Mouse (Mus musculus): ENCODE data around the gene Prdx5. TPM values are rescaled to one million over a fixed set of nuclear protein-coding genes. Genes with fewer than 3 reads are reported as not detected.

The Prdx5 gene
- total and polyA plus RNA-seq, 3 experiments: 130 to 246 TPM; not detected in 1

GRCm38 (mm10) chr19:6937541-6938465 is 27.9 kb upstream of the Prdx5 start:
- Histone ChIP-seq H3K9me3 (replicated peaks; ENCODE audit: insufficient read depth, low read length) (no peaks in the 10 kb centered on the region), H3K4me1 (ENCODE audit: control insufficient read depth in 1 of 2, insufficient read depth in 2 of 2, low read length in 2 of 2) (peaks cover 0 to 8% of the 10 kb centered on the region in 2 experiments; a peak in 2 of 4 replicates), H3K27me3 (ENCODE audit: control insufficient read depth in 1 of 2, insufficient read depth in 2 of 2, low read length in 2 of 2) (no peaks in the 10 kb centered on the region), H3K4me3 (ENCODE audit: control insufficient read depth in 1 of 2, insufficient read depth in 1 of 2, low read depth in 2 of 2, low read length in 2 of 2) (no peak overlapping the region), H3K36me3 (ENCODE audit: control insufficient read depth in 1 of 2, insufficient read depth in 2 of 2, low read length in 2 of 2) (peaks cover 0 to 2% of the 10 kb centered on the region in 2 experiments; a peak in 1 of 4 replicates), H3K79me2 (ENCODE audit: control insufficient read depth, insufficient read depth, low read length, poor library complexity) (peaks cover 8% of the 10 kb centered on the region; the same call in 1 of the 2 replicates), H3K9ac (ENCODE audit: control insufficient read depth, low read depth, low read length, poor library complexity, severe bottlenecking) (no peak overlapping the region), H3K27ac (ENCODE audit: control insufficient read depth, low read depth, low read length) (no peak overlapping the region)
- no peak for TF ChIP-seq ELF1 (IDR thresholded peaks at IDR 0.05; ENCODE audit: low read depth, low read length)
- no peak for TF ChIP-seq ETS1 (IDR thresholded peaks at IDR 0.05; ENCODE audit: low read depth, low read length)
- no peak for TF ChIP-seq ZC3H11A (IDR thresholded peaks at IDR 0.05; ENCODE audit: low read depth, low read length)
- TF ChIP-seq BHLHE40 (IDR thresholded peaks at IDR 0.05; ENCODE audit: borderline replicate concordance, low read depth, low read length): no peak
- no peak for TF ChIP-seq KAT2A (conservative IDR thresholded peaks at IDR 0.05; ENCODE audit: low read depth, low read length)
- no peak for TF ChIP-seq GATA1 (IDR thresholded peaks at IDR 0.05; ENCODE audit: low read depth, low read length)
- no peak for TF ChIP-seq ZNF384 (IDR thresholded peaks at IDR 0.05; ENCODE audit: low read depth, low read length)
- no peak for TF ChIP-seq UBTF (IDR thresholded peaks at IDR 0.05; ENCODE audit: borderline replicate concordance, insufficient read depth, low read depth, low read length)
- no peak for TF ChIP-seq MEF2A (IDR thresholded peaks at IDR 0.05; ENCODE audit: extremely low read depth, insufficient replicate concordance, low read depth, low read length, poor library complexity, severe bottlenecking)
- no peak for TF ChIP-seq RCOR1 (IDR thresholded peaks at IDR 0.05; ENCODE audit: low read depth, low read length)
- TF ChIP-seq RAD21 (IDR thresholded peaks at IDR 0.05; ENCODE audit: low read depth, low read length): no peak
- no peak for TF ChIP-seq NRF1 (IDR thresholded peaks at IDR 0.05; ENCODE audit: insufficient read depth, low read depth, low read length, poor library complexity, severe bottlenecking)
- TF ChIP-seq POLR2AphosphoS5 (IDR thresholded peaks at IDR 0.05; ENCODE audit: borderline replicate concordance, low read depth, low read length): no peak
- no peak for TF ChIP-seq MYC (IDR thresholded peaks at IDR 0.05; ENCODE audit: low read depth, low read length)
- TF ChIP-seq CHD2 (IDR thresholded peaks at IDR 0.05; ENCODE audit: low read length): no peak
- TF ChIP-seq HCFC1 (IDR thresholded peaks at IDR 0.05; ENCODE audit: low read depth, low read length): no peak
- no peak for TF ChIP-seq MAFK (IDR thresholded peaks at IDR 0.05; ENCODE audit: borderline replicate concordance, low read depth, low read length)
- DNase-seq (ENCODE audit: low read depth, low spot score): no peak

GRCm38 (mm10) chr19:6936299-6936698 is 26.4 kb upstream of the Prdx5 start:
- Histone ChIP-seq H3K9ac (ENCODE audit: control insufficient read depth, low read depth, low read length, poor library complexity, severe bottlenecking) (no peak overlapping the region), H3K79me2 (ENCODE audit: control insufficient read depth, insufficient read depth, low read length, poor library complexity) (peaks cover 3% of the 10 kb centered on the region; the same call in 1 of the 2 replicates), H3K27me3 (ENCODE audit: control insufficient read depth in 1 of 2, insufficient read depth in 2 of 2, low read length in 2 of 2) (no peaks in the 10 kb centered on the region), H3K36me3 (ENCODE audit: control insufficient read depth in 1 of 2, insufficient read depth in 2 of 2, low read length in 2 of 2) (peaks cover 0 to 2% of the 10 kb centered on the region in 2 experiments; a peak in 1 of 4 replicates), H3K4me3 (ENCODE audit: control insufficient read depth in 1 of 2, insufficient read depth in 1 of 2, low read depth in 2 of 2, low read length in 2 of 2) (no peak overlapping the region), H3K4me1 (ENCODE audit: control insufficient read depth in 1 of 2, insufficient read depth in 2 of 2, low read length in 2 of 2) (peaks cover 0 to 6% of the 10 kb centered on the region in 2 experiments; a peak in 2 of 4 replicates), H3K27ac (ENCODE audit: control insufficient read depth, low read depth, low read length) (no peak overlapping the region), H3K9me3 (replicated peaks; ENCODE audit: insufficient read depth, low read length) (no peaks in the 10 kb centered on the region)
- TF ChIP-seq TAL1 (IDR thresholded peaks at IDR 0.05; ENCODE audit: low read length): no peak
- peak; percentile 56 for TF ChIP-seq SMC3 (IDR thresholded peaks at IDR 0.05; ENCODE audit: low read depth, low read length)
- TF ChIP-seq MXI1 (IDR thresholded peaks at IDR 0.05; ENCODE audit: low read depth, low read length): no peak
- no peak for TF ChIP-seq HCFC1 (IDR thresholded peaks at IDR 0.05; ENCODE audit: low read depth, low read length)
- TF ChIP-seq RAD21 (IDR thresholded peaks at IDR 0.05; ENCODE audit: low read depth, low read length): peak; percentile 56
- peak; percentile 54 to 72 (median 56) for TF ChIP-seq CTCF (IDR thresholded peaks at IDR 0.05 in 2 of 3, conservative IDR thresholded peaks at IDR 0.05 in 1 of 3; ENCODE audit: control insufficient read depth in 1 of 3, insufficient read depth in 1 of 3, low read depth in 2 of 3, low read length in 3 of 3, poor library complexity in 1 of 3, severe bottlenecking in 1 of 3)
- TF ChIP-seq POLR2A (IDR thresholded peaks at IDR 0.05; ENCODE audit: control insufficient read depth in 1 of 2, insufficient read depth in 1 of 2, low read depth in 1 of 2, low read length in 2 of 2, poor library complexity in 1 of 2): no peak
- peak; percentile 93; the same call in 1 of the 2 replicates for TF ChIP-seq ZKSCAN1 (IDR thresholded peaks at IDR 0.05; ENCODE audit: low read depth, low read length)
- no peak for TF ChIP-seq UBTF (IDR thresholded peaks at IDR 0.05; ENCODE audit: borderline replicate concordance, insufficient read depth, low read depth, low read length)
- DNase-seq (ENCODE audit: low read depth, low spot score): peak; percentile 59
